Mouse (Mus musculus): ENCODE results near the gene Rab25.

The Rab25 gene

GRCm38 (mm10) chr3:88502641-88503504, 45.2 kb downstream of the Rab25 start:
- peak; percentile 93 for DNase-seq

- peak; percentile 51 to 64 for DNase-seq
Observed at GRCm38 (mm10) chr3:88502031-88502571, 46.0 kb downstream of the Rab25 start.

- DNase-seq = no peak
Observed at GRCm38 (mm10) chr3:88501366-88502030, 46.6 kb downstream of the Rab25 start.

GRCm38 (mm10) chr3:88500655-88501365, 47.3 kb downstream of the Rab25 start:
- peak; percentile 80 to 83 for DNase-seq

GRCm38 (mm10) chr3:88500087-88500486, 48.0 kb downstream of the Rab25 start:
- DNase-seq = no peak

GRCm38 (mm10) chr3:88499580-88499979, 48.5 kb downstream of the Rab25 start:
- no peak for DNase-seq

GRCm38 (mm10) chr3:88495741-88496415, 52.2 kb downstream of the Rab25 start:
- DNase-seq = peak in 1 of 2 experiments; percentile 49

- DNase-seq = peak; percentile 47 to 59
Observed at GRCm38 (mm10) chr3:88494836-88495628, 53.1 kb downstream of the Rab25 start.

- no peak for DNase-seq
Observed at GRCm38 (mm10) chr3:88493706-88494582, 54.2 kb downstream of the Rab25 start.
